In the genomic region with DNA sequence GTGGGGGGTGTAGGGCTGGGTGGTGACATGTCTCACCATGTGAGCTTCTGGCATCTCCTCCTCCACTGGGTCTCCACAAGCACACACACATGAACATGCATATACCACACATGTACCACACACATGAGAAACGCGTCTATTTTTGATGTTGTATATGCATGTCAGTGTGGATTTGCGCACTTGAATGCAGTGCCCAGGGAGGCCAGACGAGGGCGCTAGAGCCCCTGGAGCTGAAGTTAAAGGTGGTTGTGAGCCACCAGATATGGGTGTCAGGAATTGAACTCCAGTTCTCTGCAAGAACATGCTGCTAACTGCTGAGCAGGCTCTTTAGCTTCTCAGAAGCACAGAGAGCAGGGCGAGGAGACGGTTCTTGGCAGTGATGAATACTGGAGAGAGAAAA, we compare ENCODE assay signal across 10 mouse cellular contexts. TPM values are rescaled to one million over a fixed set of nuclear protein-coding genes. Genes with fewer than 3 reads are reported as not detected.
DNase-seq lines count a peak whose midpoint lies in the region; ATAC-seq and TF ChIP-seq lines count a peak whose summit lies in the region.
"Had no signal": no experiment of that assay in that cellular context is flagged by ENCODE, and none has a peak within 500 bp of the region (broad histone marks: within the 10 kb centered on the region; RNA-seq: fewer than 3 reads in every experiment).

No protein-coding gene starts in this region.

- peaks cover 2% of the 10 kb centered on the region; the same call in 1 of the 2 replicates for H3K4me1 ChIP-seq in lung, adult 2 months (ENCODE audit: control insufficient read depth, insufficient read depth, low read length)
- H3K4me1 ChIP-seq in E14TG2a.4 (replicated peaks; ENCODE audit: low read depth, low read length), result peaks cover 39% of the 10 kb centered on the region

- DNase-seq in gastrocnemius, adult 2 months, result no peak
- no peak for DNase-seq in gastrocnemius, adult 18-20 months (ENCODE audit: low spot score)
- DNase-seq in lung, adult 2 months, result no peak
- no peak for DNase-seq in lung, adult 18-20 months
- DNase-seq in brain, embryonic 14.5 days (ENCODE audit: low read depth), result no peak
- DNase-seq in neural tube, embryonic 10.5 days (ENCODE audit: extremely low spot score, low spot score), result no peak
- DNase-seq: right cerebral cortex, postnatal 14 days had no signal

- H3K9me3 ChIP-seq in E14TG2a.4 (ENCODE audit: low read length), result peaks cover 4% of the 10 kb centered on the region; the same call in 1 of the 2 replicates

- ATAC-seq in erythroid progenitor cell, adult 5-6 weeks (replicated peaks; ENCODE audit: low FRiP score, poor library complexity, severe bottlenecking), result no peak

- peaks cover 15% of the 10 kb centered on the region for H3K36me3 ChIP-seq in E14TG2a.4 (ENCODE audit: insufficient read depth, low read length)

- no peak for TF ChIP-seq POLR2A in lung, adult 2 months (IDR thresholded peaks at IDR 0.05; ENCODE audit: borderline replicate concordance, extremely low read depth, low read depth, low read length)
- TF ChIP-seq POLR2A in brain, embryonic 14.5 days (IDR thresholded peaks at IDR 0.05; ENCODE audit: borderline replicate concordance, extremely low read depth, insufficient read depth, insufficient read length, poor library complexity, severe bottlenecking), result no peak

- peaks cover 14% of the 10 kb centered on the region for H3K27me3 ChIP-seq in E14TG2a.4 (ENCODE audit: insufficient read depth, low read length)

- 94% methylated on average over 7 of the region's 7 CpGs for WGBS in lung, adult 2 months

- H3K27ac ChIP-seq in gastrocnemius, adult 2 months, result no peak overlapping the region
- H3K27ac ChIP-seq: hindbrain, embryonic 14.5 days had no signal

- no peak overlapping the region for H3K4me3 ChIP-seq in gastrocnemius, adult 2 months
- no peak overlapping the region for H3K4me3 ChIP-seq in lung, adult 2 months (replicated peaks; ENCODE audit: extremely low read depth, low read depth, low read length)
- no peak overlapping the region for H3K4me3 ChIP-seq in E14TG2a.4 (replicated peaks; ENCODE audit: low read length)

- TF ChIP-seq CTCF in gastrocnemius, adult 2 months (IDR thresholded peaks at IDR 0.05), result peak; percentile 25; the same call in 1 of the 2 replicates
- TF ChIP-seq CTCF in lung, adult 2 months (IDR thresholded peaks at IDR 0.05; ENCODE audit: insufficient read depth, low read length), result peak; percentile 13; the same call in 1 of the 2 replicates
- peak; percentile 89 for TF ChIP-seq CTCF in E14TG2a.4 (conservative IDR thresholded peaks at IDR 0.05; ENCODE audit: low read length)
- TF ChIP-seq CTCF in brain, embryonic 14.5 days (IDR thresholded peaks at IDR 0.05; ENCODE audit: borderline replicate concordance, extremely low read depth, insufficient read depth, insufficient read length), result peak; percentile 33; the same call in 1 of the 2 replicates

- intact Hi-C loops in gastrocnemius, adult 2 months (cut with DNase I), result no loop called here

RNA-seq across cellular contexts. Expression of a gene that starts 24.8 kb away (rescaled TPM):
- total RNA-seq in gastrocnemius, adult 2 months (2021), result under 1 TPM in 1 of 2 experiments, not detected in 1; 0.84 TPM
- total RNA-seq in gastrocnemius, adult 18-20 months (2021), result under 1 TPM; 0.19 to 0.73 TPM
- 10.9 and 12.9 TPM in 2 replicates for polyA plus RNA-seq in lung, adult 2 months (2012; rRNA removed)
- 1.5 and 1.8 TPM in 2 replicates for polyA plus RNA-seq in brain, embryonic 14.5 days (2012; rRNA removed)
- total RNA-seq in erythroid progenitor cell, adult 5-6 weeks (2015; ENCODE audit: low replicate concordance), result 0.72 TPM in 1 of 2 replicates, not detected in the other
- total RNA-seq in erythroid progenitor cell, adult 5-6 weeks (2017; ENCODE audit: low replicate concordance), result 0.23 and 0.64 TPM in 2 replicates

Comparison
In these comparisons a context has a peak if more than half of its experiments do, and no peak if none do; other contexts are left out.
1. CTCF ChIP-seq: peak in every context shown above with its lines; median percentile 89 in E14TG2a.4; 33 in brain, embryonic 14.5 days; 25 in gastrocnemius, adult 2 months; 13 in lung, adult 2 months.